Comparison of ENCODE assay signal across 16 mouse cellular contexts in genomic region chr11:54187377-54187776, GRCm38 (mm10).
"Had no signal": no experiment of that assay in that cellular context is flagged by ENCODE, and none has a peak within 500 bp of the region (broad histone marks: within the 10 kb centered on the region; RNA-seq: fewer than 3 reads in every experiment).

No protein-coding gene starts in this region.

- H3K36me3 ChIP-seq: neural tube, embryonic 13.5 days; neural tube, embryonic 15.5 days; stomach, embryonic 15.5 days had no signal

- H3K4me2 ChIP-seq: neural tube, embryonic 13.5 days; neural tube, embryonic 15.5 days; stomach, embryonic 15.5 days had no signal

- H3K4me3 ChIP-seq: neural tube, embryonic 13.5 days; neural tube, embryonic 15.5 days; stomach, embryonic 15.5 days had no signal

- H3K4me1 ChIP-seq: neural tube, embryonic 13.5 days; neural tube, embryonic 15.5 days; stomach, embryonic 15.5 days had no signal

- DNase-seq: retina, postnatal 1 day; right cerebral cortex, adult 18-20 months; right cerebral cortex, postnatal 14 days; right cerebral cortex, postnatal 25 days; right cerebral cortex, postnatal 4 days; spleen, adult 18-20 months; thymus, adult 18-20 months; thymus, adult 2 months; thymus, postnatal 14 days; thymus, postnatal 25 days; thymus, postnatal 36 days; thymus, postnatal 4 days had no signal

- H3K27me3 ChIP-seq: neural tube, embryonic 13.5 days; neural tube, embryonic 15.5 days; stomach, embryonic 15.5 days had no signal

- H3K27ac ChIP-seq: neural tube, embryonic 13.5 days; neural tube, embryonic 15.5 days; stomach, embryonic 15.5 days; stomach, postnatal 0 days had no signal

- H3K9ac ChIP-seq: neural tube, embryonic 13.5 days; neural tube, embryonic 15.5 days; stomach, embryonic 15.5 days had no signal

- H3K9me3 ChIP-seq: neural tube, embryonic 13.5 days; neural tube, embryonic 15.5 days; stomach, embryonic 15.5 days had no signal
